Mouse (Mus musculus) layer of hippocampus, adult 6 months (tissue): Measurements from ENCODE around the gene 2300009A05Rik. TPM values are rescaled to one million over a fixed set of nuclear protein-coding genes. Genes with fewer than 3 reads are reported as not detected.

Experiments used
- long read RNA-seq, 2 experiments: library from polyadenylated mRNA; unstranded; transcript quantifications; one replicate each; pipeline ENCODE4 v2.0.0; 2019 to 2020
- polyA plus RNA-seq: library from polyadenylated mRNA; unstranded; fragments of <200 nt; fragmentation: Nextera tagmentation; gene quantifications from 2 replicates; pipeline ENCODE4 v1.2.3, GENCODE M21; 2021

The 2300009A05Rik gene
- polyA plus RNA-seq = 37.3 and 40.7 TPM in 2 replicates
- long read RNA-seq, experiment 1, transcript 2300009A05Rik-201 (2 exons, 595 nt) = major isoform, 14 of 15 reads
- long read RNA-seq, experiment 1, partial matches to known transcripts = 0 of 15 reads
- long read RNA-seq, experiment 1, other reads (novel, unspliced or antisense) = 1 of 15 reads
- long read RNA-seq, experiment 2, transcript 2300009A05Rik-202 (1 exons, 1,771 nt) = major isoform, 8 of 8 reads
- long read RNA-seq, experiment 2, partial matches to known transcripts = 0 of 8 reads
- long read RNA-seq, experiment 2, other reads (novel, unspliced or antisense) = 0 of 8 reads

DNA sequence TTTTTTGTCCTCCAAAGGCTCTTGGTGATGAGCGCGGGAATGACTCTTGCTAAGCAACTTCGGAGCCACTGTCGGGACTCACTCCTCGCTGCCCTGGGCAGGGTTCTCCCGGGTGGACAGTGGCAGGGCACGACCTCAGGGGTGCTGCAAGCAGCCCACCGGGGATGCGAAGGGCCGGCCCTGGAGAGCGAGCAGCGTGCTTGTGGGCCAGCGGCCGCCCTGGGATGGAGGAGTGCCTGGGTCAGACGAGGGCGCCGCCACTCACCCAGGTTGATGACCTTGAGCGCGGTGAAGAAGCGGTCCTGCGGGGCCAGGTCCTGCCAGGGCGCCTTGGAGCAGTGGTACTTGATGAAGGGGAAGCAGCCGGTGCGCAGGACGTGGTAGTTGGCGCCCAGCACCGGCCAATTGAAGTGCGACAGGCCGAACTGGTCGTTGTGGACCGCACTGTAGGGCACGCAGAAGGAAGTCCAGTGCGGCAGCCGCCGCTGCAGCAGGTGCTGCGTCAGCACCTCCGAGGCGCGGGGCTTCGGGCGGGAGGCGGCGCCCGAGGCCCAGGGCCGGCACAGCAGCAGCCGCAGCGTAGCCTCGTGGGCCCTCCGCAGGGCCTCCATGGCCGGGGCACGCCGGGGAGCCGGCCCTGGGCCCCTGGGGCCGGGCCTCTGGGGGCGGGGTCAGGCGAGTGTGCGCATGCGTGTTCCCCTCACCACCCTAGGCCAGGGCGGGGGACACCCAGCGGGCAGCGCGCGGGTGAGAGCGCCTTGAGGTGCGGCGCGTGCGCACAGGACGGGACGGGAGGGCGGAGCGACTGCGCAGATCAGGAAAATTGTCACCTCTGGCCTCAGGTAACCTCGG is at the start of gene 2300009A05Rik:
2300009A05Rik (minus strand) TSS at position 636 of the 852 bp plus-strand sequence.

DNA sequence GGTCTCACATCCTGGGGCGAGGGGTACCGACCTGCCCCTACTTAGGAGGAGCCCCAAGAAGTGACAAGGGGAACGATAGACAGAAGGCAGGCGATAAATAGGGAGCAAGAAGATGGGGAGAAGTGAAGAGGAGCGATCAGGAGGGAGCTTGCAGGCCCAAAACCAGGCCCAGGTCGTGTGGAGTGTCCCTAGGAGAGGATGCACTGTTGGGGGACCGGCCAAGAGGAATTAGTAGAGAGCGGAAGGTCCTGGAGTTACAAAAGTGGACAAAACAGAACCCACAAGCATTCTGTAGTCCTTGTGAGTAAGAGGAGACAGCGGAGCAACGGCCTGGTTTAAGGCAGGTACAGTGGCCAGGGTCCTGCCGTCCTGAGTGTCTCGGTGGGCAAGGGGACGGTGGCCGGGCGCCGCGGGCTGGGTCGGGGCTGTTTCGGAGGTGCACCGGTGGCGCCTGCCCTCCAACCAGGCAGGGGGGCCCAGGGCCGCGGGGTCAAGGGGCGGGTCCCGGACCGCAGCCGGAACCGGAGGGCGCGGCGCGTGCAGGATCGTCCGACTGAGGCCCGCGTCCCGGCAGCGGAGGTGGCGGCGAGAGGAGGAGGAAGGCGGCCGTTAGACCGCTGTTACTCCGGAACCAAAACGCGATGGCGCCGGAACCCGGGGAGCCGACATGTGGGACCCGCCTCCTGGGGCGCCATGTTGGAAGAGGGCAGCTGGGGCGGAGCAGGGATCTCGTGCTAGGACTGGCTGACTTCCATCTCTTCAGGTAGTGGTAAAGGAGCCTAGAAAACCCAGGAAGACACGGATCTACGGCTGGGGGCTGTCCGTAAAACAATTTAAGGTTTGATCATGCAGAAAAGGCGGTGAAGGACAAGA is 21.5 kb downstream of the 2300009A05Rik start, which contains the start of gene Map2k5:
Map2k5 (minus strand) TSS at position 633 of the 873 bp plus-strand sequence.

Other genes with a start within 250 kb of the 2300009A05Rik start
- gene Map2k5, start 21.3 kb downstream of the 2300009A05Rik start, polyA plus RNA-seq = 24.2 and 31.2 TPM in 2 replicates
- gene Iqch, start 203.2 kb upstream of the 2300009A05Rik start, polyA plus RNA-seq = 0.18 TPM in 1 of 2 replicates, not detected in the other
- gene Aagab, start 203.4 kb upstream of the 2300009A05Rik start, polyA plus RNA-seq = 33.9 and 34.1 TPM in 2 replicates